Mouse (Mus musculus): ENCODE results near the gene Nav2.

- TF ChIP-seq POLR2A (IDR thresholded peaks at IDR 0.05; ENCODE audit: borderline replicate concordance, extremely low read depth, insufficient read depth, insufficient read length, poor library complexity, severe bottlenecking) (no peak), CTCF (IDR thresholded peaks at IDR 0.05; ENCODE audit: borderline replicate concordance, extremely low read depth, insufficient read depth, insufficient read length) (no peak)
Observed at GRCm38 (mm10) chr7:49375499-49375974, 467.0 kb downstream of the Nav2 start.
